Mouse (Mus musculus): ENCODE results near the gene Gpc6.

The Gpc6 gene

GRCm38 (mm10) chr14:117055134-117055533 is 130.0 kb downstream of the Gpc6 start:
- DNase-seq (ENCODE audit: inconsistent age in 2 of 2, low spot score in 1 of 2), result no peak

- no peak for DNase-seq (ENCODE audit: inconsistent age in 2 of 2, low spot score in 1 of 2)
Observed at GRCm38 (mm10) chr14:117061078-117061477, 136.0 kb downstream of the Gpc6 start.

DNA sequence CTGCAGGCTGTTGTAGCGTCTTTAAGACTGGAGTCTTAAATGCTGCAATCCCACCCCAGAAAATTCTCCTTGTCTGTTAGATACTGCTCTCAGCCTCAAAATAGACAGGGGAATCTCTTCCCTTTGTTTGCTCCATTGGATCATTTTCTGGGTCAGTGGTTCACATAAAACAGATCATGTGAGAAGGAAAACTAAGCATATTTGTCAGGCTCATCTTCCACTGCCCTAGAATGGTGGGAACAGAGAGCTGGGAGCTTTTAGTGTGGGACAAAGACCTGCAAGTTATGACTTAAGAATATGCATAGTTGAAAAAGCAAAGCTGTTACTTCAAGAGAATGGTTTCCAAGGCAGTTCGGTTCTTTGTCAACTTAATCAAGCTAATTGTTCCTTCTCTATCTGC is 136.4 kb downstream of the Gpc6 start:
- DNase-seq (ENCODE audit: inconsistent age in 2 of 2, low spot score in 1 of 2), result no peak

DNA sequence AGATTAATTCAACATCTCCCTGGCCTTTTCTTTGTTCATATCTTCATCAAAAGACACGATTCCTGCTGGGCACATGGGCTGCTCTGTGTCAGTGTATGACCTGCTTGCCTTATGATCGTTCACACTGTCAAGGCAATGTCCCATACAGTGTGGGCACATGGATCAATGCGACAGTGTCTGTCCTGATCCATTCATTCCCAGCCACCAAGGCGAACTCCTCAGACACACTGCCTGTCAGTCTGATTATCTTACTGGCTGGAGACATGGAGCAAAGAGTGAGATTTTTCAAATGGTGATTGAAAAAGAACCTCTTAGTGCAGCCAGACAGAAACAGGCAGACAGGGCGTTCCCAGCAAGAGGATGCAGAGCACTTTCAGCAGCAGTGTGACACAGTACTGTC is 143.1 kb downstream of the Gpc6 start:
- DNase-seq (ENCODE audit: inconsistent age in 2 of 2, low spot score in 1 of 2), result no peak

- DNase-seq (ENCODE audit: inconsistent age in 2 of 2, low spot score in 1 of 2), result no peak
Observed at GRCm38 (mm10) chr14:117070470-117071085, 145.5 kb downstream of the Gpc6 start.

DNA sequence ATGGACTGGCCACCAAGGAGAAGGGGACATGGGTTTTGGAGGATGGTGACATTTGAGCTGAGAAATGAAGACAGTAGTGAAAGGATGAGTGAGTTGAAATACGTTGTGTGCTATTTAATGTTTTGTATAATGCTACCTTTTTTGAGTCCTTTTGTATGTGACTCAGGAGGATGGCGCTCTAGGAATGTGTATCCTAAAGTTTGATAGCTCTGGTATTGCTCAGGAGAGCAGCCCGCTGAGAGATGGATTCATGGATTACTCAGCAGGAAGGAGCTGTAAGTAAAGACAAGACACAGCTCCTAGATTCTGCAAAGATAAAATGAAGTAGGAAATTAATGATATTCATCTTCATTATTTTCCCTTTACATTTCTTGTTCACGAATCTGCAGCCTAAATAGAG is 168.5 kb downstream of the Gpc6 start:
- no peak for DNase-seq (ENCODE audit: inconsistent age in 2 of 2, low spot score in 1 of 2)

DNA sequence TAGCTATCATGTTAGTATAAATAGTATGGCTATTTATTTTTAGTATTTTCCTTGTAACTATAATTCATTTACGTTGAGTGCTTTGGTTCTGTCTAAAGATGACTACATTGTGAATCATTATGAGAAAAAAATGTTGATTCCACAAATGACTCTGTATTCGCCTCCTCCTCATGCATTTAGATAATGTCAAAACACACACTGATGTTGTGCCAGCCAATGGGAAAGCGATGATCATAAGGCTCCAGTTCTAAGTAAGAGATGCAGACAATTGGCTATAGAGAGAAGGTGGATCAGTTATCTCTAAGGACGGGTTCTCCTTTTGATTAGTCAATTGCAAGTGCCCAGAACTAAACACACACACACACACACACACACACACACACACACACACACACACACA is 181.8 kb downstream of the Gpc6 start:
- no peak for DNase-seq (ENCODE audit: inconsistent age in 2 of 2, low spot score in 1 of 2)

DNA sequence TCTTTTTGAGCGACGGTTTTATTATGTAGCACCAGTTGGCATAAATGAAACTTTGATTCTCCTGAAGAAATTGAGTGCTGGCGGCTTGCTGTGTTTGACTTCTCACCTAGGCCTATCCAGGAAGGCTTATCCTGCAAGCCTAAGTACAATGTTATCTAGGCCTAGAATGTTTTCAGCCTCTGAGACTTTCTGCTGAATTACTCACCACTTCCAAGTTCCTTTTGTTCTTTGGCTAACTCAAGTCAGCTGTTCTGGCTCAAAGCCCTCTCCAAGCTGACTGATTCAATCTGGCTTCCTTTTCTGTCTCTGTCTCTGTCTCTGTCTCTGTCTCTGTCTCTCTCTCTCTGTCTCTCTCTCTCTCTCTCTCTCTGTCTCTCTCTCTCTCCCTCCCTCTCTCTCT is 188.0 kb downstream of the Gpc6 start:
- DNase-seq (ENCODE audit: inconsistent age in 2 of 2, low spot score in 1 of 2), result no peak

GRCm38 (mm10) chr14:117122036-117122435 is 196.9 kb downstream of the Gpc6 start:
- no peak for DNase-seq (ENCODE audit: inconsistent age in 2 of 2, low spot score in 1 of 2)

DNA sequence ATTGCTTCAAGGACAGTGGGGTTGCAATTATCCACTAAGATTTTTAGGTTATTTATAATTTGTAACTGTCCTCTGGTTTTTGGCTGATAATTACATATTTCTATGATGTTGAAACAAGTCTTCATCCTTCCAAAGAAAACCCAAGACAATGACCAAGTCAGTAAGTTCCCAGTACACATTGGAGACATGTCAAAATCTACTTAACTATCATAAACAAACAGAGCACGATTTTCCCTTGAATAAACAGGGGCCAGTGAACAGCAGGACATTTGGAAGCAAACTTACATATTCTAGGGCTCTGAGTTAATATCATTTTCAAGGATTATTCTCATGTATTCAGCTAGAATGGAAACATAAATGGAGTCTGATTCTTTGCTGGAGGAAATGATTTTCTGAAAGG is 205.2 kb downstream of the Gpc6 start:
- no peak for DNase-seq (ENCODE audit: inconsistent age in 2 of 2, low spot score in 1 of 2)

GRCm38 (mm10) chr14:117131324-117131723 is 206.2 kb downstream of the Gpc6 start:
- no peak for DNase-seq (ENCODE audit: inconsistent age in 2 of 2, low spot score in 1 of 2)

DNA sequence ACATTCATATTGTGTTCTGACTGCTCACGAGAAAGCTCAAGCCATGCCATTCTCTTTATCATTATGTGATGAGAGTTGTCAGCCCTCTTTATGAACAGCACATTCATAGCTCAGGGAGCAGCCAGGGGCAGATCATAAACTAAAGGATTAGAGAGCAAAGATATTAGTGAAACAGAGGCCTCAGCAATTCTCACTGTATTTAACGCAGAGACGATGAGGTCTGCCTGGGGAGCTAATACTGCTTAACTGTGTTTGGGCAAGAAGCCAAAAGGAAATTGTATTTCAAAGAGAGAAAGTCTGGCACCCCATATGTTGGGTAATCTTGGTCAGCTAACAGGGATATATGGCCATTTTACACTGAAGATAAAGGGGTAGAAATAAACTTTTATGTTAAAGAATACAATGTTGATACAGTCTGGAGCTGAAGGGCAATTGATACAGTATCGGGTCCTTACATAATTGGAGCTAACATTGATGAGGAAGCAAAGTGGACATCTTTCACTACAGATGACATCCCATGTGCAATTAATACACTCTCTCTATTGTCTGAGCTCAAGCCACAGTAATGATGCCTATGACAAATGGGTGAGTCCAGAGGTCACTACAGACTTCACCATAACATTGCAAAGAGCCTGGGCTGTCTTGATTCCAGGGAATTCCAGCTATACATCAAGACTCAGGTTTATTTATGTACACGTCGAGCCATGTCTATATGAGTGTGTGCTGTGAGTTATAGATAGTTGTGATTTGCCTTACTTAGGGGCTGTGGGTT is 216.1 kb downstream of the Gpc6 start:
- no peak for DNase-seq (ENCODE audit: inconsistent age in 2 of 2, low spot score in 1 of 2)

GRCm38 (mm10) chr14:117146089-117146488 is 221.0 kb downstream of the Gpc6 start:
- no peak for DNase-seq (ENCODE audit: inconsistent age in 2 of 2, low spot score in 1 of 2)

DNA sequence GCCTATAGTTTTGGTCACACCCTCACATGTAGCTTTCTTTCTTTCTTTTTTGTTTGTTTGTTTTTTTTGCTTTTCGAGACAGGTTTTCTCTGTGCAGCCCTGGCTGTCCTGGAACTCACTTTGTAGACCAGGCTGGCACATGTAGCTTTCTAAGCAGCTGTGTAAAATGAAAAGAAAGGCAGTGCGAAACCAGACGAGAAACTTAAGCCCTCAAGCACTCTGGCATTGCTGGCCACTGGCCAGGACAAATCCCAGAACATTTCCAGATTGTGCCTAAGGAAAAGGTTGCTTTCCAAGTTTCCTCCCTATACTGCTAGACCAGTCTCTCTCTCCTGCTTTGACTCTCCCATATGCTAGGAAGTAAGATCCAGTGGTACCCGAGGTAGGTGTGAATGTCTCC is 221.6 kb downstream of the Gpc6 start:
- no peak for DNase-seq (ENCODE audit: inconsistent age in 2 of 2, low spot score in 1 of 2)

GRCm38 (mm10) chr14:117151621-117152020 is 226.5 kb downstream of the Gpc6 start:
- no peak for DNase-seq (ENCODE audit: inconsistent age in 2 of 2, low spot score in 1 of 2)

DNA sequence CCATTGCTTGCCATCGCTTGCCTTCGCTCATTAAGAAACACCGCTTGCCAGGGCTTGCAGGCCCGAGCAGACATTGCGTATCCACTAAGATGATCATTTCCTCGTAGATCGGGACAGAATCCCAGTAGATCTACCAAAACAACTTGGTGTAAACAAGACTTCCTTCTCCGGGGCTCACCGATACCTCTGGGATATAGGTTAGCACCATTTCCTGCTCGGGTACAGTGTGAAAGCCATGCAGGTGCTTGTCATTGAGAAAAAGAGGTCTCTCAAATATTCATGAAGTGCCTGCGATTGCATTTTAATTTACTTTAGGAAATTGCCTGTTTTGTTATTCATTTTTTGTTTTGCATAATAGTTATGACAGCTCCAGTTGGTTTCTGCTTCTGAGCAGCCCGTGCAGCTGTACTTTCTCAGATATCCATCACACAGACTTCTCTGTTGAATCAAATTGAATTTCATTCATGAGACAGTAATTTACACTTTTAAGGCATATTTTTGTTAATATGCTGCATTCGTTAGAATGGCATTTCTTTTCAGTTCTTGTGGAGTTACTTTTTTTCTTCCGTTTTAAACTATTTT is 230.9 kb downstream of the Gpc6 start:
- no peak for DNase-seq (ENCODE audit: inconsistent age in 2 of 2, low spot score in 1 of 2)

- DNase-seq (ENCODE audit: inconsistent age in 2 of 2, low spot score in 1 of 2), result no peak
Observed at GRCm38 (mm10) chr14:117157426-117157825, 232.3 kb downstream of the Gpc6 start.

- no peak for DNase-seq (ENCODE audit: inconsistent age in 2 of 2, low spot score in 1 of 2)
Observed at GRCm38 (mm10) chr14:117166350-117166749, 241.2 kb downstream of the Gpc6 start.

DNA sequence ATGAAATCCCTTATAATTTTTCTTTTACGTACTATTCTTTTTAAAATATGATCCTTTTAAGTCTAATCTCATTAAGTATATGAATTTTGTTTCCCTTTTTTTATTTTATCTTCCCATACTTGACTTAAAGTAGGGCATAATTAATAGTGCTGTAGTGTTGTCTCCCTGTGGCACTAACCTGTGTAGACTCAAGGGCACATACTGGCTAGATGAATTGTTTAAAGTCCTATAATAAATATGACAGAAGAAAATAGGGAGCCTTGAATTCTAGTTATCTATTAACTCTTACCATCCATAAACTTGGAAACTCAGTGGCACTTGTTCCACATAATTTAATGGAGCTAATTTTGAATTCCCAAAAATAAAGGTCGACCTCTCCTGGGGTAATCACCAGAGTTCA is 268.2 kb downstream of the Gpc6 start:
- no peak for DNase-seq (ENCODE audit: inconsistent age in 2 of 2, low spot score in 1 of 2)

GRCm38 (mm10) chr14:117202012-117202411 is 276.9 kb downstream of the Gpc6 start:
- no peak for DNase-seq (ENCODE audit: inconsistent age in 2 of 2, low spot score in 1 of 2)

DNA sequence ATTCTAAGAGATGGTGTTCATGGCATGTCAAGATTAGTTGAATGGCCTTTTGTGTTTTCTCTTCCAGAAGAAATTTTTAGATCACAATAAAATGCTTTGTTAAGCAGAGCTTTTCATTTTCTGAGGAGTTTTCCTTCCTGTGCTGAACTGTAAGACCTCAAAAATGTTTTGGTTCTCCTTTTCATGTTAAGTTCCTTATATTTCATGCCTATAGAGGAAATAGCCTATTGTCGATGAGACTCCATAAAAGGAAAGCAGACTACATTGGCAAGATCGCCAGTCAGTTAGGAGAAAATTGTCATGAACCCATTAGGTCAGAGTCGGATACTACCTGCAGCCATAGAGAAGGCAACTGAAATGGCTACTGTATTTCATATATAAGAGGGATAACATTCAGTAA is 278.8 kb downstream of the Gpc6 start:
- no peak for DNase-seq (ENCODE audit: inconsistent age in 2 of 2, low spot score in 1 of 2)

DNA sequence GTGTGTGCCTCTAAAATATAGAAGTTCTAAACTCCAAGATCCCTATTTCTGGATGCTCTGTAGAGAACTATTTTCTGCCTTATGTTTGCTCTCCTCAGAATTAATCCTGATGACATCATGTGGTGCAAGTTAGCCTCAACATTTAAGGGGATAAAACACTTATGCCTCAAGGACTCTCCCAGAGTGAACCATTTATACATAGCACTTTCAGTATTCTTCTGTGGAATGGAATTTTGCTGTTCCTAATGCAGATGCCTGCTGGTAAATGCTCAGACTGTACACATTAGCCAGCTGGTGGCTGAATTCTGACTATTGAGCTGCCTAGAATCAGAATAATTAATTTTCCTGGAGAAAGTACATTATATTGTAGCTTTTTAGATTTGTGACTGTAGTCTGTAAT is 289.3 kb downstream of the Gpc6 start:
- no peak for DNase-seq (ENCODE audit: inconsistent age in 2 of 2, low spot score in 1 of 2)

- no peak for DNase-seq (ENCODE audit: inconsistent age in 2 of 2, low spot score in 1 of 2)
Observed at GRCm38 (mm10) chr14:117226920-117227319, 301.8 kb downstream of the Gpc6 start.
